9 mouse cellular contexts compared by ENCODE assay signal in the genomic region with DNA sequence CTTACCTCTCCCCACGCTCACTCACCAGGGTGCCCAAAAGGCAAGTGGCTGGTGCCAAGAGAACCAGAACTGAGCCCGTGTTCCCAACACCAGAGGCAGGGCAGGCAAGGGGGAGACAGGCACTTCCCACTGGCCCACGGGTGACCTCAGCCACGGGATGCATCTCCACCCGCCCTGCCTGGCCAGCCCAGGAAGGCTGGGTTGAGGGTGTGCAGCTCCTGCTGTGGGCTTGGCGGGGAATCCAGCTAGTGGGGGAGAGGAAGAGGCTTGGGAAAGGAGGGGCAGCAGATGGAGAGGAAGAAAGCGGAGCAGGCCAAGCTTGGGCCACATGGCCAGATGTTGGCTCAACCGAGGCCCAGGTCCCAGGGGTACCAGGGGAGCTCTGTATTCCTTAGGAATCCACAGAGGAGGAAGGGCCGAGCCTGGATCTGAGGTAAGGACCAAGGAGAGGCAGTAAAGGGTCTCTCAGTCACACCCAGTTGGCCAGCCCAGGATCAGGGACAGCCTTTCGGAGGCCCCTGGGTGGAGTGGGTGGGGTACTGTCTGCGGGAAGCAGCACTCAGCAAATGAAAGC.
DNase-seq lines count a peak whose midpoint lies in the region; ATAC-seq and TF ChIP-seq lines count a peak whose summit lies in the region.
"Had no signal": no experiment of that assay in that cellular context is flagged by ENCODE, and none has a peak within 500 bp of the region (broad histone marks: within the 10 kb centered on the region; RNA-seq: fewer than 3 reads in every experiment).

No protein-coding gene starts in this region.

- no peak for TF ChIP-seq EP300 in liver, postnatal 0 days (IDR thresholded peaks at IDR 0.05; ENCODE audit: low read depth)
- TF ChIP-seq EP300 in stomach, postnatal 0 days (optimal IDR thresholded peaks at IDR 0.05) = no peak

- no peak overlapping the region for H3K4me3 ChIP-seq in liver, embryonic 11.5 days (ENCODE audit: low read depth, low read length)
- no peak overlapping the region for H3K4me3 ChIP-seq in liver, postnatal 0 days (ENCODE audit: low read depth, low read length)
- H3K4me3 ChIP-seq in forebrain, embryonic 12.5 days (replicated peaks) = no peak overlapping the region
- H3K4me3 ChIP-seq in stomach, postnatal 0 days (ENCODE audit: low read depth, low read length) = no peak overlapping the region
- H3K4me3 ChIP-seq: myocyte had no signal

- TF ChIP-seq CTCF in liver, postnatal 0 days (IDR thresholded peaks at IDR 0.05; ENCODE audit: low read depth) = no peak
- TF ChIP-seq CTCF in stomach, postnatal 0 days (IDR thresholded peaks at IDR 0.05; ENCODE audit: low read depth) = no peak

- no peak overlapping the region for H3K4me2 ChIP-seq in liver, embryonic 11.5 days
- H3K4me2 ChIP-seq in liver, postnatal 0 days (ENCODE audit: low read depth, low read length) = no peak overlapping the region
- H3K4me2 ChIP-seq in forebrain, embryonic 12.5 days = no peak overlapping the region
- H3K4me2 ChIP-seq in stomach, postnatal 0 days (replicated peaks; ENCODE audit: low read depth) = peak overlapping the region; percentile 6

- no peak for ATAC-seq in liver, embryonic 11.5 days (replicated peaks; ENCODE audit: low FRiP score)
- no peak for ATAC-seq in liver, postnatal 0 days
- ATAC-seq in forebrain, embryonic 12.5 days (ENCODE audit: low FRiP score) = no peak
- ATAC-seq in stomach, postnatal 0 days (ENCODE audit: low FRiP score, low TSS enrichment) = peak; percentile 66

- H3K27me3 ChIP-seq in liver, embryonic 11.5 days (replicated peaks; ENCODE audit: control insufficient read depth, insufficient read depth, low read length) = no peaks in the 10 kb centered on the region
- H3K27me3 ChIP-seq in liver, postnatal 0 days (ENCODE audit: insufficient read depth, low read length) = no peaks in the 10 kb centered on the region
- no peaks in the 10 kb centered on the region for H3K27me3 ChIP-seq in forebrain, embryonic 12.5 days
- no peaks in the 10 kb centered on the region for H3K27me3 ChIP-seq in stomach, postnatal 0 days (ENCODE audit: control insufficient read depth, insufficient read depth, low read length)

- H3K4me1 ChIP-seq in liver, embryonic 11.5 days (replicated peaks; ENCODE audit: control insufficient read depth, insufficient read depth, low read length) = no peaks in the 10 kb centered on the region; the same call in none of the 2 replicates
- H3K4me1 ChIP-seq in liver, postnatal 0 days (ENCODE audit: insufficient read depth) = no peaks in the 10 kb centered on the region
- H3K4me1 ChIP-seq in forebrain, embryonic 12.5 days = peaks cover 47% of the 10 kb centered on the region
- no peaks in the 10 kb centered on the region for H3K4me1 ChIP-seq in stomach, postnatal 0 days (replicated peaks; ENCODE audit: control insufficient read depth, insufficient read depth)

- H3K9me3 ChIP-seq in liver, embryonic 11.5 days (ENCODE audit: control insufficient read depth, low read length) = no peaks in the 10 kb centered on the region
- H3K9me3 ChIP-seq in liver, postnatal 0 days (ENCODE audit: low read length) = no peaks in the 10 kb centered on the region
- H3K9me3 ChIP-seq in forebrain, embryonic 12.5 days = no peaks in the 10 kb centered on the region
- H3K9me3 ChIP-seq in stomach, postnatal 0 days (ENCODE audit: control insufficient read depth, low read length) = no peaks in the 10 kb centered on the region

- no peaks in the 10 kb centered on the region for H3K36me3 ChIP-seq in liver, embryonic 11.5 days (ENCODE audit: control insufficient read depth, insufficient read depth, low read length)
- H3K36me3 ChIP-seq in liver, postnatal 0 days (replicated peaks; ENCODE audit: insufficient read depth, low read length) = no peaks in the 10 kb centered on the region
- no peaks in the 10 kb centered on the region for H3K36me3 ChIP-seq in forebrain, embryonic 12.5 days (replicated peaks)
- H3K36me3 ChIP-seq in stomach, postnatal 0 days (ENCODE audit: control insufficient read depth, insufficient read depth, low read length) = no peaks in the 10 kb centered on the region

- WGBS in liver, embryonic 11.5 days = 53% methylated on average over 11 of the region's 11 CpGs
- WGBS in liver, postnatal 0 days (ENCODE audit: insufficient replicate concordance) = 57% methylated on average over 11 of the region's 11 CpGs
- 68% methylated on average over 10 of the region's 11 CpGs for WGBS in forebrain, embryonic 12.5 days
- WGBS in stomach, postnatal 0 days = 27% methylated on average over 11 of the region's 11 CpGs

- no peak overlapping the region for H3K9ac ChIP-seq in liver, embryonic 11.5 days (ENCODE audit: low read depth, low read length)
- no peak overlapping the region for H3K9ac ChIP-seq in liver, postnatal 0 days (replicated peaks)
- H3K9ac ChIP-seq in forebrain, embryonic 12.5 days = no peak overlapping the region
- no peak overlapping the region for H3K9ac ChIP-seq in stomach, postnatal 0 days (ENCODE audit: low read length)

- intact Hi-C loops in heart, postnatal 10 days (cut with DNase I) = no loop called here

- 0 out of 2 replicates have a peak overlapping the region, but pooled peaks have one; percentile 15 for H3K27ac ChIP-seq in liver, embryonic 11.5 days (ENCODE audit: low read depth, low read length)
- H3K27ac ChIP-seq in liver, postnatal 0 days (ENCODE audit: low read depth) = no peak overlapping the region
- H3K27ac ChIP-seq in forebrain, embryonic 12.5 days = peak overlapping the region; percentile 25; the same call in 1 of the 2 replicates
- 0 out of 2 replicates have a peak overlapping the region, but pooled peaks have one; percentile 18 for H3K27ac ChIP-seq in stomach, postnatal 0 days (replicated peaks)

- DNase-seq in liver, embryonic 11.5 days (ENCODE audit: low spot score) = no peak
- no peak for DNase-seq in liver, postnatal 0 days
- DNase-seq in heart, postnatal 10 days = peak; percentile 72 to 78
- peak; percentile 58 to 66 for DNase-seq in kidney, postnatal 36 days
- DNase-seq in stomach, postnatal 0 days (ENCODE audit: low spot score) = peak; percentile 37
- DNase-seq in right cerebral cortex, postnatal 10 days (ENCODE audit: low spot score in 2 of 2) = no peak
- DNase-seq in frontal cortex, postnatal 36 days (ENCODE audit: low spot score in 2 of 2) = no peak

Comparison
In these comparisons a context has a peak if more than half of its experiments do, and no peak if none do; other contexts are left out.
1. DNase-seq: peak in heart, postnatal 10 days (2 of 2), kidney, postnatal 36 days (2 of 2) and stomach, postnatal 0 days (single experiment); none in liver, embryonic 11.5 days (single experiment), liver, postnatal 0 days (single experiment), right cerebral cortex, postnatal 10 days (0 of 2) and frontal cortex, postnatal 36 days (0 of 2).